Mouse (Mus musculus): ENCODE measurements around the gene Cstf1.
A peak's percentile ranks its signal among the peaks of the same experiment; 100 is the strongest.

Cstf1 gene

DNA sequence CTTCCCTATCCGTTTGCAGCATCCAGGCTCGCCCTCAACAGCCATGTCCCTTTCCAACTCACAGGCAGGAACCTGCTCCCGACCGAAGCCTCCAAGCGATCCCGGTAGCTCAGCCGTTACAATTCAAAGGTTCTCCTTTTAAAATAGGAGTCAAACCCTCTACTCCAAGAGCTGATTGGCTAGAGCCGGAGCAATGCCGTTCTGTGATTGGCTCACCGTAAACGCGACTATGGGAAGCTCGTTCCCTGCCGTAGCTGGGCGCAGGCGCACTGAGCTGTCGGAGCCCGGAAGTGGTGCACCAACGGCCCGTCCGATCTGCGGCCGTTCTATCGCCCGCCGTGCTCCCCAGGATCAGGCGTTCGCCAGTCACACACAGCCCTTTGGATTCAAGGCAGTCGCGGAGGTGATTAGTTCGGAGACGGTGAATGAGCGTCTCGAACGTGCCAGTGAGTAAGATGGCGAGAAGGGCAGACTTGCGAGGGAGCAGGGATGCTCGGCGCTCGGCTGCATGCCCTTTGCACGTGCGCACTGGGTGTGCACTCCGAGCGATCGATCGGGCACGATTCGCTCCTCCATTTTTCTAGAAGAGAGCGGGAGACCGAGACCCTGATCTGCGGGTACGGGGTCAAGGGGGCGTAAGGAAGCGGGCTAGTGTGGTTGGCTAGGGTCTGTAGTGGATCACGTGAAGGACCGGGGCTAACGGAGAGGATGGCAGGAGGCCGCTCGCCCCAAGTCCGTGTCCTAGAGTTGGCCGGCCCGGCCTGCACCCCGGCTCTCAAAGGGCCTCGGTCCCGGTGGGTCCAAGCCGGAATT is at the start of gene Cstf1, which contains the start of gene Aurka:
Cstf1 (plus strand) TSS at position 271 of the 813 bp plus-strand sequence.
Aurka (minus strand) TSS at position 125 of the 813 bp plus-strand sequence.
- DNase-seq = peak; percentile 94

DNA sequence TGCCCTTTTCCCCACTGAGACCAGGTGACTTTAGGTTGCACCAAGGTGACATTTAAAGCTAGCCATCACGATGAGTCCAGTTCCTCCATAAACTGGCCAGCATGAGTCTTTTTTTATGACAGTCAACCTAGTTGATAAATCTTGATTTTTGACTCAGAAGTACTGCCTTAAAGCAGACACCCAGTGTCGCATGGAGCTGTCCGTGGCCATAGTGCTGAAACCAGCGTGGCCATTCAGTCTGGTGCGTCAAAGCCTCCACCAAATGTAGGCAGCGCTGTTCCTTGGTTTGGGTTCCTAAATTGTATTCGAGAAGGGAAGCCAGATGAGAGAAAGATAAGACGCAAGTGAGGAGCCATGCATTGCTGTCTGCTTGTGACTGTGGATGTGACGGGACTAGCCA is 49.6 kb upstream of the Cstf1 start:
- no peak for DNase-seq

GRCm38 (mm10) chr2:172328248-172328647 is 42.2 kb upstream of the Cstf1 start:
- DNase-seq = no peak

DNA sequence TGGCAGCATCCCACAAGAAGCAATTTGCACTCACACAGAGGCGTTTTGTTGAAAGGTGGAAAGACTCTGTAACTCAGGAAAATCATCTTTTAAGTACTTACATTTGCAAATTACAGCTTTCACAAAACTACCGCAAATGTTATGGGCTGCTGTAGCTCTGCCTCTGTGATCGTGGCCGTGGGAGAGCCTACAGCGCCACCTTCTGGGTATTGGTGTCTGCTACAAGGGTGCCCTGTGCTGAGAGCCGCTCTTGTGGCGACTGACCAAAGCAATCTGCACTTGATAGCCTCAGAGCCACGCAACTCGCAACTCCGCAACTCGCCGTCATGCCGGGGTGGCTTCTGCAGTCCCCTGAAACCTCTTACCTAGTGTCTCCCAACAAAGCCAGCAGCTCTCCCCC is 41.3 kb upstream of the Cstf1 start:
- peak; percentile 23 for DNase-seq

GRCm38 (mm10) chr2:172338206-172338942 is 32.1 kb upstream of the Cstf1 start:
- DNase-seq = no peak

DNA sequence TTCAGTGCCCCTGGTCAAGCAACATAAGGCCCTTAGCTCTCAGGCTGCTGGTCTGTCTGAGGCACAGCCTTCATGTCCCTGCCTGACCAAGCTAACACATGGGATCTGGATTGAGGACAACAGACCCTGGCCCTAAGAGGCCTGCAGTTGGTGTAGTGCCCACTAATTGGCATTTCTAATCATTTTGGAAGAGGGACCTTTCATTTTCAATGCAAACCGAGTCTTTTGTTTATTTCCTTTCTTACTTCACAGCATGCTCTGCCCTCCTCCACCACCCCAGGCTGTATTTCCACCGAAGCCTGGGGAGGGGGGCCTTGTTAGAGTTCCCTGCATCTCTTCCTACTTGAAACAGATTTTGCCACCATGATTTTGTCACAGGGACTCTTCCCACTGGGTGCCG is 29.5 kb upstream of the Cstf1 start:
- DNase-seq = no peak

DNA sequence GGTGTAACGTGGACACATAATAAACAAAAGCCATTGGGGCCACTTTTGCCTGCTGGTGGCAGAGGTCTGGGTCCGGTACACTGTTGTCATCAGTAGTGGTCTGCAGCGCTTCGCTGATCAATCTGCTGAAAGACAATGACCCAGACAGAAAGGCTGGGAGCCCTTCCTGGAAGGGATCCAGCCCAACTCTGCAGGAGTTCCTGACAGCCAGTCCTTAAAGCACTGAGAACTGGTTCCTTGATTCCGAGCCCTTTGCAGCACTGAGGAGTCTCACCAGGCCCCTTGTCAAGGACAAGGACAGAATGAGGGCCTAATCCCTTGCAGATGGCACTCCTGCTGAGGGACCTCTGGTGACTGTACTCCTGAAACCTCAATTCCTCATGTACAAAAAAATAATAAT is 28.9 kb upstream of the Cstf1 start:
- DNase-seq = no peak

DNA sequence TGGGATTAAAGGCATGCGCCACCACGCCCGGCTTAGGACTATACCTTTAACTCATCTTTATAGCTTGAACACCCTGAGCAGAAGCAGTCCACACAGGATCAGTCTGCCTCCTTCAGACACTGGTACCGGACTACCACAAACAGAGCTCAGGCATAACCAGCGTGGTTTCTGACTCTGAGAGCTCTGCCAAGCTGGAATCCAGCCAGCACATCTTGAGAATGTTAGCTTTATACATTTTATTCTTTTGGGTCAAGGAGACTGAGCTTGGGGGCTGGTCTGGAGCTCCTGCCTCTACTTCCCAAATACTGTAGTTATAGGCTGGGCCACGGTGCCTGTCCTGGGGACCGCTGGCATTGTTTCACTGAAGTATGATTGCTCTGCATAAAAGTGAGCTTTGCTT is 26.7 kb upstream of the Cstf1 start:
- DNase-seq = peak; percentile 12

- DNase-seq = peak; percentile 6
These were observed 25.8 kb upstream of the Cstf1 start for GRCm38 (mm10) chr2:172344669-172345068.

DNA sequence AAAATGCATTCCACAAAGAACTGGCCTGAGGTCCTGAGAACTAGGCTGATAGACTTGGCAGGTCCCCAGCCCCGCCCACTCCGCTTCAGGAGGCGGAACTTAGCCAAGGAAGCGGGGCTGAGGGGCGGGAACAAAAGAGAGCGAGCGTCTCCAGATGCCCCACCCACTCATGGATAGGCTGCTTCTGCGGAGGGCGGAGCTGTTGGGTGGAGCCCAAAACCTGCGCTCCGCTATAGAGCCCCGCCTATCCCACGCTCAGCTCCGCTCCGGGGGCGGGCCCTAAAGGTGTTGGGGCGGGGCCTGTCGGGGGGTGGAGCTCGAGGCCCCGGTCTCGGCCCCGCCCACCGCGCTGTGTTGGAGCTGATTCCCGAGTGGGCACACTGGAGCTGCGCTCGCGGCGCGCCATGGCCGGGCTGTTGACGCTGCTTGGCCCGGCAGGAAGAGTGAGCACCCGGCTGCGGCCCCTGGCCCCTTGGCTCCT is 25.2 kb upstream of the Cstf1 start, which contains the start of gene Fam210b:
Fam210b (plus strand) TSS at position 308 of the 481 bp plus-strand sequence.
- DNase-seq = peak; percentile 93

- DNase-seq = peak; percentile 40
These were observed 24.2 kb upstream of the Cstf1 start for GRCm38 (mm10) chr2:172346034-172346929.

DNA sequence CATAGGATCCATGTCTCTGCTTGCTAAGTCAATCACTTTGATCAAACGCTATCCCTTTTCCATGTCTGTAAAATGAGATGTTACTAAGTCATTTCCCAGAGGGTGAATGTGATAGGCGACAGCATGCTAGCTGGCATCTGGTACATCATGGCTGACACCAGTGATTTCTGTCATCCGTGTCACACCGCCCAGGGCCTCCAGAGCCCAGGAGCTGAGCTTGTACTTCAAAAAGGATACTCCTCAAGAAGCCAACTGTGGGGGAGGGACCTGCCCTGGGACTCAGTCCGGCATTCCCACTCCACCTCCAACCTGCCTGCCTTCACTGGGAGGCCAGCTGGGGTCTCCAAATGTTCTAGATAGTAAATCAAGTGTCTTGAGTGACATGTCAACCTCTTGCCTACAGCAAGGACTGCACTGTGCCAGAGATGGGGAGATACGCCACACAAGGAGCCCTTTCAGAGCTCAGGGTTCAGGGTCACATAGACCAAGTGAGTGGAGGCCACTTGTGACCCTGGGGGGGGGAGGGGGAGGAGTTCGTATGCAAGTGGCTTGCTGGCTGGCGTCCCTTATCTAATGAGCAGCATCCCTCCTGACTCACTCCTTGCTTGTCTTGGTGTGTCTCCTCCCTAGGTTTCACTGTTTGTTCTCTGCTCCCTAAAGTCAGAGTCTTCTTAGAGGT is 23.4 kb upstream of the Cstf1 start:
- no peak for DNase-seq

- DNase-seq = no peak
These were observed 22.1 kb upstream of the Cstf1 start for GRCm38 (mm10) chr2:172348297-172348950.

DNA sequence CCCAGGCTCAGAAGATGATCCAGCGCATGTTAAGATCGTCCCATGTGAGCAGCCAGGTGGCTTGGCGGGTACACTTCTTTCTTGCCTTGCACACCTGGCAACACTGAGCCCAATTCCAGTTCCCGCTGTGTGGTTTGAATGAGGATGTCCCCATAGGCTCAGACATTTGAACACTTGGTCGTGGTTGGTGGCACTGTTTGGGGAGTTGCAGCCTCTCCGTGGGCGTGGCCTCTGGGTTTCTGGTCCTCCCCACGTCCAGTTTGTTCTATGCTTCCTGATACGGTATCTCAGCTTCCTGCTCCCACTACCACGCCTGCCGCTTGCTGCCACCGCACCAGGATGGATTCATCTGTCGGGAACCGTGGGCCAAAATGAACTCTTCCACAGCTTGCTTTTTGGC is 20.7 kb upstream of the Cstf1 start:
- DNase-seq = no peak

DNA sequence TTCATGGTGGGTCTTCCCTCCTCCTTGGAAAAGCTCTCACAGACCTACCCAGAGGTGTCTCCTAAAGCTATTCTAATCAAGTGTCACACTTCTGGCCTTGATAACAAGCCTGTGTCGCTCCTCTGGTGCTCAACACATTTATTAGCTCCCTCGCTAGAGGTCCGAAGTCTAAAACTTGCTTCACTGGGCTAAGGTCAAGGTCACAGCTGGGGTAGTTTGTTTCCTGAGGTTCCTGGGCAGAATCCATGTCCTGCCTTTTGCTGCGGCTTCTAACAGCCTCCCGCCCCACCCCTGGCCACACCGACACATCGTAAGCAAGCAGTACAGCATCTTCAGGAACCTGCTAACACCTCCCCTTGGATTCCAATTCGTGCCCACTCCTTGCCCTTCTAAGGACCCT is 19.7 kb upstream of the Cstf1 start:
- no peak for DNase-seq

- no peak for DNase-seq
These were observed 17.3 kb upstream of the Cstf1 start for GRCm38 (mm10) chr2:172353218-172353617.

- DNase-seq = no peak
These were observed 15.7 kb upstream of the Cstf1 start for GRCm38 (mm10) chr2:172354761-172355160.

GRCm38 (mm10) chr2:172355833-172356232 is 14.6 kb upstream of the Cstf1 start:
- DNase-seq = no peak

DNA sequence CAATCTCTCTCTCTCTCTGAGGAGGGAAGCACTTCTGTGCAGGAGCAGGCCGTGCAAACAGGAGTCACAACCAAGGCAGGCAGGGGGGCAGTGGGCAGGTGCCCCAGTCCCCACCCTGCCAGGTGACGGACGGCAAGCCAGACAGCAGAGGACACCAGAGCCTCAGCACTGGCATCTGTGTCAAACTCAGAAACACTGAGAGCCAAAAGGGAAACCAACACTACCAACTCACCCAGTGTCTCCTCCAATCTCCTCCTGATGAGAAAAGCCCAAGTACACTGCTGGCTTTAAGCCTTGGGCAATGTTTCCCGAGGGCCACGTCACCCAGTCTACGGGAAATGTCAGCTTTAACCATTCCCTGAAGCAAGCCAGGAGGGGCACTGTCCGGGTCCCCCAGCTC is 7.3 kb upstream of the Cstf1 start:
- no peak for DNase-seq

DNA sequence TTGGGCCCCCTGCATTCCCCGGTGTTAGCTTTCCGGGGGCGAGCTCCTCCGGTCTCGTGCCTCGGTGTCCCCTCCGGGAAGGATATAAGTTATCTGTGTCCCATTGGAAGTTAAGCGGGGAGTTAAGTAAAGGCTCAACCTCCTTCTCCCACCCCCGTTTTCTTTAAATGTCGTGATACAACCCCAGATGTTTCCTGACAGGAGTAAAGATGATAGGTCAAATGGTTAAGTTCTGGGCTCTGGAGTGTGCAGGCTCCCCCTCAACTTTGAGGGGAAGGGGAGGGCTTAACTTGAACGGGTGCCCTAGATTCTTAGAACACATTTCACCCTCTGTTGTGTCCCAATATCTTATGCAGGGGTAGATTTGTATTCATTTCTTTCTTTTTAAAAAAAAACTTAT is 777 bp downstream of the Cstf1 start:
- no peak for DNase-seq

DNA sequence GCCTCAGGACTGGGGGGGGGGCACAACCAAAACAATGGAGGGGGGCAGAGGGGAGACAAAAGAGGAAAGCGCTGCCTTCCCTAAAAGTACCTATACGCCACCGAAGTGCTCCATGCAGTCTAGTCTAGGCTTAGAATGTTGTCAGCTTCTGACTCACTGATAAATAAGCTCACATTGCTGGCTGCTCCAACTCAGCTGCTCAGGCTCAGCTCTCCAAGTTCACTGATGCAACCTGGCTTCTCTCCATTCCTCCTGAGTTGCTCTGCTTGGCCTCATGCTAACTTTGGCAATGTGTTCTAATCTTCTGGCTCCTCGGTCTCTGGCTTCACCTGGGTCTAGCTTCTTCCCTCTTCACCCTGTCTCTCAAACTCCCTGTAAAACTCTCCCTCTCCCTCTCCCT is 6.1 kb downstream of the Cstf1 start:
- no peak for DNase-seq
